Mouse (Mus musculus): ENCODE data around the gene Tnrc18. TPM values are rescaled to one million over a fixed set of nuclear protein-coding genes. Genes with fewer than 3 reads are reported as not detected.

Tnrc18 gene
- polyA plus RNA-seq, 1 experiment: not detected

- H3K27ac ChIP-seq (ENCODE audit: insufficient read depth, low read depth, low read length): no peak overlapping the region
- no peak overlapping the region for H3K4me3 ChIP-seq (ENCODE audit: insufficient read depth, low read depth, low read length)
- WGBS: 97% methylated on average over 1 of the region's 1 CpGs
- TF ChIP-seq POLR2A (IDR thresholded peaks at IDR 0.05; ENCODE audit: insufficient read depth, low read depth, low read length) (no peak), CTCF (IDR thresholded peaks at IDR 0.05; ENCODE audit: insufficient read depth, low read depth, low read length) (no peak)
- H3K4me1 ChIP-seq (ENCODE audit: control insufficient read depth, insufficient read depth, low read length): no peaks in the 10 kb centered on the region
These were observed 138.4 kb downstream of the Tnrc18 start for GRCm38 (mm10) chr5:142679065-142679464.

GRCm38 (mm10) chr5:142678141-142678571 lies 139.3 kb downstream of the Tnrc18 start:
- 79% methylated on average over 7 of the region's 7 CpGs for WGBS
- no peak overlapping the region for H3K4me3 ChIP-seq (ENCODE audit: insufficient read depth, low read depth, low read length)
- no peak overlapping the region for H3K27ac ChIP-seq (ENCODE audit: insufficient read depth, low read depth, low read length)
- H3K4me1 ChIP-seq (ENCODE audit: control insufficient read depth, insufficient read depth, low read length): no peaks in the 10 kb centered on the region
- TF ChIP-seq CTCF (IDR thresholded peaks at IDR 0.05; ENCODE audit: insufficient read depth, low read depth, low read length) (no peak), POLR2A (IDR thresholded peaks at IDR 0.05; ENCODE audit: insufficient read depth, low read depth, low read length) (no peak)

Other genes starting within 250 kb of the Tnrc18 start
- gene Mmd2, start 208.9 kb downstream of the Tnrc18 start, polyA plus RNA-seq (2012; ENCODE audit: insufficient read depth, insufficient read length, low replicate concordance, missing spikeins): not detected in 2 replicates
- gene Wipi2, start 190.0 kb downstream of the Tnrc18 start, polyA plus RNA-seq (2012; ENCODE audit: insufficient read depth, insufficient read length, low replicate concordance, missing spikeins): not detected in 2 replicates
- gene Slc29a4, start 125.2 kb downstream of the Tnrc18 start, polyA plus RNA-seq (2012; ENCODE audit: insufficient read depth, insufficient read length, low replicate concordance, missing spikeins): not detected in 2 replicates
- gene Fbxl18, start 77.8 kb upstream of the Tnrc18 start, polyA plus RNA-seq (2012; ENCODE audit: insufficient read depth, insufficient read length, low replicate concordance, missing spikeins): not detected in 2 replicates
- 1,129 and 2,319 TPM in 2 replicates for gene Actb, start 89.1 kb upstream of the Tnrc18 start, polyA plus RNA-seq (2012; ENCODE audit: insufficient read depth, insufficient read length, low replicate concordance, missing spikeins)
- gene Fscn1, start 142.7 kb upstream of the Tnrc18 start, polyA plus RNA-seq (2012; ENCODE audit: insufficient read depth, insufficient read length, low replicate concordance, missing spikeins): not detected in 2 replicates